In the genomic region with DNA sequence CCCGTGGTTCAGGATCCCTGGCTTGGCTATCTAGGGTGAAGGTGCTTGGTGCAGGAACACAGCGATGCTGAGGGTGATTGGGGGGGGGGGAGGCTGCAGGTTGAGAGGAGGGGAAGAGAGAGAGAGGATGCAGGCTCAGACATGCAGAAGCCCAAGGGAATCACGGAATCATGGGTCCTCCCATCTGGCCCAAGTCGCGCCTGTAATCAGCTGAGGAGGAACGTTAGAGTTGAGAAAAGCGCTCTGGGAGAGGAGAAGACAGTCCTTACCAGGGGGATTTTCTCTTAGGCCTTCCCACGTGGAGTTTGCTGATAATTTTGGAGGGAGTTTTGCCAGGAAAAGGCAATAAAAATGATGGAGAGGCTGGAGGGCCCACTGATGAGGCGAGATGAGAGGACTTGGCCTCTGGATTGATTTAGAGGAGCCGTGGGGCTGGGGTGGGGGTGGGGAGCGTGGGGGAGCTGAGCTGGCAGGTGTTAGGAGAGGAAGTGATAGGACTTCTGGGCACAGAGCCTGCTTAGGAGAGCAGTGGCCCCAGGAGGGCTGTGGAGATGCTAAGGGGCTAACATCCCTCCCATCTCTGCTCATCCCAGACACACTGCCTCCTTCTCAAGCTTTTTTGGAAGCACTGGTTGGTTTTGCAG, we compare ENCODE assay signal across 17 mouse cellular contexts. TPM values are rescaled to one million over a fixed set of nuclear protein-coding genes. Genes with fewer than 3 reads are reported as not detected.
DNase-seq lines count a peak whose midpoint lies in the region; ATAC-seq lines count a peak whose summit lies in the region.
"Had no signal": no experiment of that assay in that cellular context is flagged by ENCODE, and none has a peak within 500 bp of the region (broad histone marks: within the 10 kb centered on the region; RNA-seq: fewer than 3 reads in every experiment).

No protein-coding gene starts in this region.

- 0 out of 2 replicates have a peak overlapping the region, but pooled peaks have one; percentile 6 for H3K9ac ChIP-seq in kidney, embryonic 16.5 days (replicated peaks; ENCODE audit: low read length)
- no peak overlapping the region for H3K9ac ChIP-seq in neural tube, embryonic 15.5 days (replicated peaks)
- H3K9ac ChIP-seq: forebrain, embryonic 12.5 days; hindbrain, embryonic 14.5 days; neural tube, embryonic 13.5 days had no signal

- peaks cover 43% of the 10 kb centered on the region for H3K27me3 ChIP-seq in heart, embryonic 10.5 days (ENCODE audit: insufficient read depth, poor library complexity, severe bottlenecking)
- H3K27me3 ChIP-seq in kidney, embryonic 16.5 days (ENCODE audit: insufficient read depth, low read length): no peaks in the 10 kb centered on the region; the same call in 1 of the 2 replicates
- peaks cover 10% of the 10 kb centered on the region for H3K27me3 ChIP-seq in neural tube, embryonic 15.5 days (replicated peaks)

- H3K4me3 ChIP-seq in heart, embryonic 10.5 days: no peak overlapping the region
- no peak overlapping the region for H3K4me3 ChIP-seq in kidney, embryonic 16.5 days (ENCODE audit: low read length)
- no peak overlapping the region for H3K4me3 ChIP-seq in neural tube, embryonic 15.5 days (replicated peaks)
- H3K4me3 ChIP-seq: forebrain, embryonic 12.5 days; left cerebral cortex, adult 2 months; neural tube, embryonic 13.5 days had no signal

- H3K4me2 ChIP-seq in kidney, embryonic 16.5 days (replicated peaks; ENCODE audit: low read depth, low read length): 0 out of 2 replicates have a peak overlapping the region, but pooled peaks have one; percentile 16
- no peak overlapping the region for H3K4me2 ChIP-seq in neural tube, embryonic 15.5 days
- H3K4me2 ChIP-seq: forebrain, embryonic 12.5 days; hindbrain, embryonic 14.5 days; neural tube, embryonic 13.5 days had no signal

- 0 out of 2 replicates have a peak, but pooled peaks have one; percentile 21 for ATAC-seq in kidney, embryonic 16.5 days (ENCODE audit: low FRiP score, low TSS enrichment)
- no peak for ATAC-seq in neural tube, embryonic 15.5 days (ENCODE audit: low FRiP score)
- no peak for ATAC-seq in megakaryocyte, adult 5-6 weeks (ENCODE audit: poor library complexity, severe bottlenecking)

- WGBS in heart, embryonic 10.5 days: 30% methylated on average over 11 of the region's 11 CpGs
- 18% methylated on average over 11 of the region's 11 CpGs for WGBS in kidney, embryonic 16.5 days
- 32% methylated on average over 11 of the region's 11 CpGs for WGBS in neural tube, embryonic 15.5 days

- no peaks in the 10 kb centered on the region for H3K36me3 ChIP-seq in heart, embryonic 10.5 days
- no peaks in the 10 kb centered on the region for H3K36me3 ChIP-seq in kidney, embryonic 16.5 days (ENCODE audit: insufficient read depth, low read length)
- no peaks in the 10 kb centered on the region for H3K36me3 ChIP-seq in neural tube, embryonic 15.5 days
- H3K36me3 ChIP-seq: forebrain, embryonic 12.5 days; neural tube, embryonic 13.5 days had no signal

- DNase-seq in heart, adult 11 months: peak; percentile 91
- DNase-seq in heart, embryonic 10.5 days (ENCODE audit: low spot score): no peak
- DNase-seq in kidney, adult 18-20 months: no peak
- DNase-seq in neural tube, embryonic 10.5 days (ENCODE audit: extremely low spot score, low spot score): peak; percentile 20
- DNase-seq: cerebellum, adult 8-10 months; heart, postnatal 10 days; kidney, postnatal 36 days; layer of hippocampus, adult 9-11 months; lung, postnatal 36 days; thymus, postnatal 36 days had no signal

- no peaks in the 10 kb centered on the region for H3K9me3 ChIP-seq in heart, embryonic 10.5 days
- no peaks in the 10 kb centered on the region for H3K9me3 ChIP-seq in kidney, embryonic 16.5 days (ENCODE audit: low read length)
- no peaks in the 10 kb centered on the region for H3K9me3 ChIP-seq in neural tube, embryonic 15.5 days (replicated peaks)
- H3K9me3 ChIP-seq: forebrain, embryonic 12.5 days; neural tube, embryonic 13.5 days had no signal

- H3K4me1 ChIP-seq in heart, embryonic 10.5 days: peaks cover 11% of the 10 kb centered on the region
- peaks cover 14% of the 10 kb centered on the region for H3K4me1 ChIP-seq in kidney, embryonic 16.5 days (ENCODE audit: insufficient read depth, low read length)
- peaks cover 16% of the 10 kb centered on the region for H3K4me1 ChIP-seq in neural tube, embryonic 15.5 days

- no peak overlapping the region for H3K27ac ChIP-seq in heart, embryonic 10.5 days
- H3K27ac ChIP-seq in kidney, embryonic 16.5 days (ENCODE audit: low read length): no peak overlapping the region
- H3K27ac ChIP-seq in neural tube, embryonic 15.5 days (replicated peaks): no peak overlapping the region
- H3K27ac ChIP-seq: forebrain, embryonic 12.5 days; hindbrain, embryonic 14.5 days; left cerebral cortex, adult 2 months; neural tube, embryonic 13.5 days had no signal

RNA-seq across cellular contexts. Expression of a gene that starts 34.6 kb away (rescaled TPM):
- 9.0 and 15.5 TPM in 2 replicates for polyA plus RNA-seq in heart, embryonic 10.5 days (2016; fragmentation: Nextera tagmentation; extraction: Ambion mirVana)
- 13.9 and 14.2 TPM in 2 replicates for polyA plus RNA-seq in kidney, embryonic 16.5 days (2015; fragmentation: Nextera tagmentation; extraction: Ambion mirVana)
- 35.8 and 46.3 TPM in 2 replicates for polyA plus RNA-seq in neural tube, embryonic 15.5 days (2015; fragmentation: Nextera tagmentation; extraction: Ambion mirVana)
- 1.7 and 2.3 TPM in 2 replicates for total RNA-seq in megakaryocyte, adult 5-6 weeks (2015)
- 1.1 and 1.7 TPM in 2 replicates for total RNA-seq in megakaryocyte, adult 5-6 weeks (2017)

Comparison
In these comparisons a context has a peak if more than half of its experiments do, and no peak if none do; other contexts are left out.
1. DNase-seq: peak in heart, adult 11 months (single experiment) and neural tube, embryonic 10.5 days (single experiment); none in heart, embryonic 10.5 days (single experiment) and kidney, adult 18-20 months (single experiment).